Mouse (Mus musculus) embryonic facial prominence, embryonic 11.5 days (tissue): ENCODE measurements around the gene Osbp. TPM values are rescaled to one million over a fixed set of nuclear protein-coding genes. Genes with fewer than 3 reads are reported as not detected.
"Not testable (repeated sequence)": the region's sequence is repeated elsewhere in the genome, so short reads cannot be mapped to it uniquely, and the experiment has no call there.

ENCODE experiments used
- ATAC-seq: fragments of 200-750 bp; cut with Nextera tagmentation; replicated peaks from 2 replicates; pipeline ENCODE4 v1.8.0; 2017; ENCODE audit warnings: low read depth; ENCODE audit not compliant: insufficient number of reproducible peaks, low FRiP score, low TSS enrichment
- DNase-seq: peaks from one replicate; pipeline ENCODE4 v3.0.0-alpha.2; 2015; ENCODE audit warnings: low spot score
- H3K27ac ChIP-seq: fragments of 300-500 bp; sonication (generic); replicated peaks from 2 replicates; pipeline ENCODE4 v1.5.1; 2014; ENCODE audit warnings: mild to moderate bottlenecking, low read depth, low read length, control low read depth
- H3K27me3 ChIP-seq: fragments of 300-500 bp; sonication (generic); 2 replicates; pipeline ENCODE4 v1.6.1; 2014; ENCODE audit warnings: mild to moderate bottlenecking, low read length, moderate library complexity, mixed read lengths; ENCODE audit not compliant: control insufficient read depth, insufficient read depth
- H3K36me3 ChIP-seq: fragments of 300-500 bp; sonication (generic); replicated peaks from 2 replicates; pipeline ENCODE4 v1.6.1; 2014; ENCODE audit warnings: low read depth, mild to moderate bottlenecking, low read length, moderate library complexity, mixed read lengths; ENCODE audit not compliant: control insufficient read depth, insufficient read depth
- H3K4me1 ChIP-seq: fragments of 300-500 bp; sonication (generic); 2 replicates; pipeline ENCODE4 v1.6.1; 2014; ENCODE audit warnings: low read length, mixed read lengths; ENCODE audit not compliant: control insufficient read depth, insufficient read depth
- H3K4me2 ChIP-seq: fragments of 300-500 bp; sonication (generic); 2 replicates; pipeline ENCODE4 v1.6.1; 2014; ENCODE audit warnings: low read depth, mild to moderate bottlenecking, control low read depth, low read length, moderate library complexity
- H3K4me3 ChIP-seq: fragments of 300-500 bp; sonication (generic); 2 replicates; pipeline ENCODE4 v1.5.1; 2014; ENCODE audit warnings: low read depth, low read length, control low read depth
- H3K9ac ChIP-seq: fragments of 300-500 bp; sonication (generic); replicated peaks from 2 replicates; pipeline ENCODE4 v1.6.1; 2014; ENCODE audit warnings: mild to moderate bottlenecking, control low read depth, low read length
- H3K9me3 ChIP-seq: fragments of 300-500 bp; sonication (generic); replicated peaks from 2 replicates; pipeline ENCODE4 v1.6.1; 2016; ENCODE audit warnings: mild to moderate bottlenecking, low read length, inconsistent platforms, mixed read lengths; ENCODE audit not compliant: control insufficient read depth
- WGBS: fragments of 180-500 bp; shearing (Covaris S2); extraction: QIAGEN DNeasy Blood & Tissue Kit; methylation state at CpG from one replicate; pipeline ENCODE4 v1.1.7; 2014; 5-methylcytosine and 5-hydroxymethylcytosine counted together
- polyA plus RNA-seq: library from polyadenylated mRNA; unstranded; fragments of >200 nt; fragmentation: Nextera tagmentation; extraction: Ambion mirVana; gene quantifications from 2 replicates; pipeline ENCODE4 v1.2.1, GENCODE M21; 2014

Gene Osbp
- 6.4 and 7.2 TPM in 2 replicates for polyA plus RNA-seq

DNA sequence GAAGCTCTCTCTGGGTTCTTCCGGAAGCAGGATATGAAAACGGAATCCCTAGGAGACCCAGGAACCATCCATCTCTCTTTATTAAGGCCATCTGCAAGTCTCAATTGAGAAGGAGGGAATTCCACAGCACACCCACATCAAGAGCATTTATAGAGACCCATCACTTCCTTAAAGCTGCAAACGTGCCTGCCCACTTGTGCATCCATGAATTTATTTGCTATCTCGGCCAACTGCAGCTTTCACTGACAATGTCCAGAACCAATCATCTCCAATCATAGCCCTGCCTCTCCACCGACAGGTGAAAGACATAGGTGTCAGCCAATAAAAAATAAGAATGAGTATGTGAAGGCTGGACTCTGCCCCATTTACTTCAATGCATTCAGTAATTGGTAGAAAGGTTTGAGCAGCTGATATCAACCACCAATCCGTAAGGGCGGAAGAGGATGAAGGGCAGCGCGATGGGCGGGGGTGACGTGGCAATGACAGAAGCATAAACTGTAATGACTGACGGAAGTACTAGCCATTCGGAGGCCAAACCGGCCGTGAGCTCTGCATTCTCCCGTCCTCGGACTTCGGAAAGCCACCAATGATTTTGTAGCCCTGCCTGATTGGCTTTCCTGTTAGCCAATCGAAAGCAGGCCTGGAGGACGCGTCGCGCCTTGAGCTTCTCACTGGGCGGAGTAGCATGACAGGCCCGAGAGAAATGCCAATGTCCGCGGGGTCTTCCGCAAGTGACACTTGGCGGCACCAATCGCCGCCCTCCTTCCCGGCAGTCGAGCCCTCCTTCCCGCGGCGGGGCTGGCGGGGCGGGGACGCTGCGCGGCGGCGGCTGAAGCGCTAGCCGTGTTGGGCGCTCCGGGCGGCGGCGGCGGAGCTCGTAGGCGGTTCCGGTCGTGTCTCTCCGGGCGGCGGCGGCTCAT, at the start of gene Osbp:
Gene Osbp (plus strand): TSS at position 919 of the 920 bp plus-strand sequence.
- WGBS = under 1% methylated on average over 45 of the region's 59 CpGs
- H3K27me3 ChIP-seq = no peaks in the 10 kb centered on the region
- H3K4me3 ChIP-seq = peak within 1 kb of the TSS; percentile 78
- DNase-seq (peak; percentile 99), ATAC-seq (peak; percentile 99)
- H3K36me3 ChIP-seq = no peaks in the 10 kb centered on the region
- H3K27ac ChIP-seq = peak within 1 kb of the TSS; percentile 35; the same call in 1 of the 2 replicates
- peak within 1 kb of the TSS; percentile 78 for H3K9ac ChIP-seq
- H3K4me2 ChIP-seq = peak within 1 kb of the TSS; percentile 83
- H3K4me1 ChIP-seq = no peaks in the 10 kb centered on the region
- H3K9me3 ChIP-seq = no peaks in the 10 kb centered on the region

DNA sequence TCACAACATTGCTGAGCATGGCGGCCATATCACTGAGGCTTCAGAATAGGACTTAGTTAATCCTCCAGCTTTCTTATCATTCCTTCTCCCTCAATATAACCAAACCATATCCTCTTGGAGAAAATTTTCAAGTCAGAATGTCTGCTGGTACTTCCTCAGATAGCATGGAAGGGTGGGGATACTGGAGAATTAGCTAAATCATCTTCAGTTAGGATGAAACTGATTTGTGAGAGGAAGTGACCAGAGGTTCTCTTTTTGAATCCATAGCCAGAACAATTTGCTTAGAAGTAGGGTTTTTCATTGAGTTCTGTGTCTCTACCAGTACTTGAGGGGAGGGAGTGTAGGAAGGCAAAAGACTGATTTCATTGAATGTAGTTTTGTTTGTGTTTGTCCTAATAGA, 43.7 kb upstream of the Osbp start:
- Histone ChIP-seq H3K9me3 (no peaks in the 10 kb centered on the region), H3K4me2 (no peak overlapping the region), H3K9ac (no peak overlapping the region), H3K4me3 (no peak overlapping the region), H3K27ac (no peak overlapping the region), H3K4me1 (no peaks in the 10 kb centered on the region), H3K27me3 (no peaks in the 10 kb centered on the region), H3K36me3 (peaks cover 3% of the 10 kb centered on the region)
- DNase-seq = no peak
- 90% methylated on average over 1 of the region's 1 CpGs for WGBS
- no peak for ATAC-seq

DNA sequence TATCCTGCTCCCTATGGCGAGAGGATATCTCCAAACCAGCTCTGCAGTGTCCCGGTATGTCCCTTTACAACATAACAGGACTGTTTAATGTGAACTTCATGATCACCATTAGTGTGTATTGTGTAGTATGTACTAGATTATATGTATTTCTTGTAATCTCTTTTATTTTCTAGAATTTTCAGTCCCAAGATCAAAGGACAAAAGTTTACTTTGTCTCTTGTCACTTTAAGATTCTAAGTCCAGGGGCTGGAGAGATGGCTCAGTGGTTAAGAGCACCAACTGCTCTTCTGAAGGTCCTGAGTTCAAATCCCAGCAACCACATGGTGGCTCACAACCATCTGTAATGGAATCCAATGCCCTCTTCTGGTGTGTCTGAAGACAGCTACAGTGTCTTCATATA, 43.2 kb upstream of the Osbp start:
- not testable (repeated sequence) for H3K27ac ChIP-seq, H3K4me3 ChIP-seq, DNase-seq, H3K9me3 ChIP-seq, H3K4me2 ChIP-seq, H3K4me1 ChIP-seq, H3K27me3 ChIP-seq, H3K9ac ChIP-seq, H3K36me3 ChIP-seq, ATAC-seq
- WGBS = 99% methylated on average over 2 of the region's 2 CpGs

DNA sequence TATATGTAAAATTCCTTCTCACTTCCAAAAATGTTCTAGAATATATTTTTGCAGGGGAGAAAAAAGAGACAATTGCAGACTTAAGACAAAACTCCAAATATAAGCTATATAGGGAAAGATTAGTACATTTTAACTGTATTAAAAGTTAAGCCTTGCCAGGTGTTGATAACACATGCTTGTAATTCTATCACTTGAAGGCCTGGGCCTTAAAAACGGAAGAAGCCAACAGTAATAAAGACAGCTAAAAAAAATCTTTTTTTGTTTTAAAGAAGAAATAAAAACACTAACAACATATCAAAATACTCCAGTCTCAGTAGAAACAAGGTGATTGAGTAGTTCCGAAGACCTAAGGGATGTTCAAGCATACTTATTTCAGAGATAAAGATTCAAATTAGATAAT, 39.4 kb upstream of the Osbp start:
- DNase-seq (no peak), ATAC-seq (no peak)
- no peak overlapping the region for H3K9ac ChIP-seq
- no peaks in the 10 kb centered on the region for H3K27me3 ChIP-seq
- no peak overlapping the region for H3K4me2 ChIP-seq
- no peak overlapping the region for H3K4me3 ChIP-seq
- no peaks in the 10 kb centered on the region for H3K4me1 ChIP-seq
- WGBS = 88% methylated on average over 2 of the region's 2 CpGs
- H3K27ac ChIP-seq = no peak overlapping the region
- no peaks in the 10 kb centered on the region for H3K9me3 ChIP-seq
- H3K36me3 ChIP-seq = peaks cover 3% of the 10 kb centered on the region

DNA sequence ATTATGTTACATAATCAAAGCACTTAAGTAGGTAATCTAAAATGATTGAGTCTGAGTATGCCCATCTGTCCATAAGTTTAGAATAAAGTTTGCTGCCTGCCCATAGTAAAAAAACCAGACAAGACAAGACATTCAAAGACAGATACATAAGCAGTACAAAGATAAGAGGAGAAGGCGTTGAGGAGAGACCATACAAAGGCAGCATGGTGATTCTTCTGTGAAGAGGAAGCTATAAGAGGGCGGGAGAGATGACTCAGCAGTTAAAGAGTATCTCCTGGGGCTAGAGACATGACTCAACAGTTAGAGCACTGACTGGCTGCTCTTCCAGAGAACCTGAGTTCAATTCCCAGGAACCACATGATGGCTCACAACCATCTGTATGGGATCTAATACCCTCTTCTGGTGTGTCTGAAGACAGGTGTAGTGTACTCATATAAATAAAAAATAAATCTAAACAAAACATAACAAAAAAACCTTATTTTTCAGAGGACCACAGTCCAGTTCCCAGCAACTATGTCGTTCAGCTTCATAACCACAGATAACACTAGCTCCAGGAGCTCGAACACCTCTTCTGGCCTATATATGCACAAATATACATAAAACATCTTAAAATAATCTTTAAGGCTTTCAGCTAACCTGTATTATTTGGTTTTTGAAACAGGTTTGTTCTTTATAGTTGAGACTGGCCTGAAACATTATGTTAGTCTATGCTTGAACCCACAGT, 37.6 kb upstream of the Osbp start:
- no peak for ATAC-seq
- Histone ChIP-seq H3K9ac (no peak overlapping the region), H3K36me3 (peaks cover 8% of the 10 kb centered on the region), H3K4me3 (no peak overlapping the region), H3K4me1 (no peaks in the 10 kb centered on the region), H3K27ac (no peak overlapping the region), H3K4me2 (no peak overlapping the region), H3K27me3 (no peaks in the 10 kb centered on the region), H3K9me3 (no peaks in the 10 kb centered on the region)
- 88% methylated on average over 4 of the region's 4 CpGs for WGBS
- DNase-seq = no peak

DNA sequence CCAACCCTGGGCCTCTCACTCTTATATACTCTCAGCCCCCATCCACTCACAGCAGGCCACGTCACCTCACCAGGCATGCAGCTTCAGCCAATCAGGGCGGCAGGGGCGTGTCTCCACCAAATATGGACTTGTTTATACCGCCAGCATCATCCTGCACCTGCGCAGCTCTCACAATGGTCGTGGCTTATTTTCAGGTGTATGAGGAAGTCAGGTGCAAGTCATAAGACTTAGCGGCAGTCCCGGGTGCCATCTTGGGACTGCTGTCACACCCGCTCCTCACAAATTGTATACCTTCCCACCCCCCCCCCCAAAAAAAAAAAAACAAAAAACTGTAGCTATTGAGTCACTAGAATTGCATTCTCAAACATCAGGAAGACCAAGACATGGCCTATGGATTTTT, 19.3 kb upstream of the Osbp start:
- H3K4me3 ChIP-seq, ATAC-seq, H3K4me1 ChIP-seq, H3K9me3 ChIP-seq, H3K4me2 ChIP-seq, H3K27me3 ChIP-seq, H3K9ac ChIP-seq, H3K36me3 ChIP-seq, DNase-seq, H3K27ac ChIP-seq: not testable (repeated sequence)
- 93% methylated on average over 9 of the region's 9 CpGs for WGBS

DNA sequence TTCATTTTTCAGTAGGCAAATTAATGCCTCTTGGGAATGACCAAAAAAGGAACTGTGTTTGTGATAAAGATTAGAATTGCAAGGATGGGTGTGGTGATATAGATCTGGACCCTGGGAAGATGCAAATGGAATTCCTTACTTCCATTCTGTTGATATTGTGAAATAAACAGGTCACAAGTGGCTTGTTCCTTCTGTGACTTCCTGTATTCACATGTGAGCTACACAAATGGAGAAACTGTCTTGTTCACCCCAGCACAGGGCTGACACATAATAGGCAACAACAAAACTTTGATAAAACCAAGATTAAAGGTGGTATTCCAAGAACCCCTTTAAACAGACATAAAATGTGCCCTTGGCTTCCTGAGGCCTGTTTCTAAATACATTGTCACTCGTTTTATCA, 15.9 kb upstream of the Osbp start:
- ATAC-seq = no peak
- 65% methylated on average over 1 of the region's 1 CpGs for WGBS
- no peak overlapping the region for H3K4me2 ChIP-seq

DNA sequence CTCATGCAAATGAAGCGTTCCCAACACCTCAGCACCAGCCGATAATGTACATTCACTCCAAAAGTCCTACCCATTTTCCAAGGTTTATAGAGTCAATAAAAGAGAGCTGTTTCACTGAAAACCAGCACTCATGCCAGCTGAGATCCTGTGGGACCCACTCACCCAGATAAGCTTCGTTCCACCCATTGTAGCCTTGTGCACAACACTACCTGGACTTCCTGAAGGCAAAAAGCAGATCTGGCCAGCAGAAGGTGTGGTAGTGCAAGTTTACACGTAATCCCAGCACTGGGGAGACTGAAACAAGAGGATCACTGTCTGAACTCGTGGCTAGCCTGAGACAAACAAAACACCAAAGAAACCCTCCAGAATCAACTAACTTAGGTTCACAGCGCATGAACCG, 15.0 kb upstream of the Osbp start:
- H3K4me1 ChIP-seq = no peaks in the 10 kb centered on the region
- H3K36me3 ChIP-seq = no peaks in the 10 kb centered on the region; the same call in 1 of the 2 replicates
- DNase-seq (no peak), ATAC-seq (no peak)
- no peak overlapping the region for H3K27ac ChIP-seq
- no peak overlapping the region for H3K9ac ChIP-seq
- 75% methylated on average over 7 of the region's 7 CpGs for WGBS
- no peaks in the 10 kb centered on the region for H3K9me3 ChIP-seq
- no peak overlapping the region for H3K4me2 ChIP-seq
- H3K4me3 ChIP-seq = no peak overlapping the region
- no peaks in the 10 kb centered on the region for H3K27me3 ChIP-seq

More for the DNA sequence above, 15.9 kb upstream of the Osbp start:
- no peaks in the 10 kb centered on the region for H3K27me3 ChIP-seq
- H3K27ac ChIP-seq = no peak overlapping the region
- no peak overlapping the region for H3K4me3 ChIP-seq
- H3K36me3 ChIP-seq = no peaks in the 10 kb centered on the region; the same call in 1 of the 2 replicates
- no peak for DNase-seq
- no peaks in the 10 kb centered on the region for H3K4me1 ChIP-seq
- no peak overlapping the region for H3K9ac ChIP-seq
- H3K9me3 ChIP-seq = no peaks in the 10 kb centered on the region
